Mouse (Mus musculus) heart, adult 2 months (tissue): ENCODE measurements around the gene Coro1a. TPM values are rescaled to one million over a fixed set of nuclear protein-coding genes. Genes with fewer than 3 reads are reported as not detected.
A peak's percentile ranks its signal among the peaks of the same experiment; 100 is the strongest.

ENCODE experiments used
- DNase-seq, 2 experiments: peaks; one replicate each; pipeline ENCODE4 v3.0.0; 2021
- H3K27ac ChIP-seq: fragments of 200-600 bp; 2 replicates; pipeline ENCODE4 v1.8.1; 2022
- H3K27me3 ChIP-seq: fragments of 200-500 bp; 2 replicates; pipeline ENCODE4 v1.6.1; 2012; ENCODE audit warnings: mild to moderate bottlenecking, low read length, inconsistent platforms, mixed read lengths; ENCODE audit not compliant: control insufficient read depth, insufficient read depth
- H3K36me3 ChIP-seq: fragments of 200-500 bp; 2 replicates; pipeline ENCODE4 v1.6.1; 2012; ENCODE audit warnings: low read length, inconsistent platforms; ENCODE audit not compliant: control insufficient read depth, insufficient read depth
- H3K4me1 ChIP-seq: fragments of 200-500 bp; 2 replicates; pipeline ENCODE4 v1.6.1; 2011; ENCODE audit warnings: low read length; ENCODE audit not compliant: control insufficient read depth, insufficient read depth
- H3K4me3 ChIP-seq: fragments of 200-600 bp; 2 replicates; pipeline ENCODE4 v1.8.1; 2022
- H3K79me2 ChIP-seq: fragments of 200-500 bp; replicated peaks from 2 replicates; pipeline ENCODE4 v1.6.1; 2012; ENCODE audit warnings: mild to moderate bottlenecking, inconsistent platforms, low read length, moderate library complexity, mixed read lengths; ENCODE audit not compliant: control insufficient read depth, insufficient read depth
- H3K9ac ChIP-seq: fragments of 200-500 bp; 2 replicates; pipeline ENCODE4 v1.6.1; 2012; ENCODE audit warnings: low read depth, mild to moderate bottlenecking, control low read depth, inconsistent platforms, low read length, mixed read lengths
- CTCF ChIP-seq: fragments of 200-600 bp; IDR thresholded peaks from 2 replicates; pipeline ENCODE4 v1.8.1; 2022; ENCODE audit warnings: antibody characterized with exemption, mild to moderate bottlenecking, moderate library complexity
- EP300 ChIP-seq: fragments of 200-500 bp; IDR thresholded peaks from 2 replicates; pipeline ENCODE4 v1.6.1; 2011; ENCODE audit warnings: low read depth, low read length, control low read depth; ENCODE audit not compliant: insufficient read depth
- POLR2A ChIP-seq: fragments of 200-500 bp; IDR thresholded peaks from 2 replicates; pipeline ENCODE4 v1.6.1; 2011; ENCODE audit warnings: mild to moderate bottlenecking, low read depth, low read length, control low read depth; ENCODE audit not compliant: insufficient read depth
- WGBS: fragments of 180-500 bp; shearing (Covaris S2); methylation state at CpG from one replicate; pipeline ENCODE4 v1.1.7; 2018; 5-methylcytosine and 5-hydroxymethylcytosine counted together
- intact Hi-C: fragments of 180-260 bp; cut with DNase I; formaldehyde crosslinking; loops from one replicate; pipeline ENCODE4 v1.15.1; 2025
- polyA plus RNA-seq: library from polyadenylated mRNA; depleted of rRNA; stranded (reverse); fragments of >200 nt; gene quantifications from 2 replicates; pipeline ENCODE4 v1.2.3, GENCODE M21; 2012
- total RNA-seq, 2 experiments: library from RNA; stranded (reverse); gene quantifications; 2 replicates each; pipeline ENCODE4 v1.2.3; 2021

Coro1a gene
- total and polyA plus RNA-seq, 3 experiments = 9.8 to 33.7 (median 12.1) TPM

DNA sequence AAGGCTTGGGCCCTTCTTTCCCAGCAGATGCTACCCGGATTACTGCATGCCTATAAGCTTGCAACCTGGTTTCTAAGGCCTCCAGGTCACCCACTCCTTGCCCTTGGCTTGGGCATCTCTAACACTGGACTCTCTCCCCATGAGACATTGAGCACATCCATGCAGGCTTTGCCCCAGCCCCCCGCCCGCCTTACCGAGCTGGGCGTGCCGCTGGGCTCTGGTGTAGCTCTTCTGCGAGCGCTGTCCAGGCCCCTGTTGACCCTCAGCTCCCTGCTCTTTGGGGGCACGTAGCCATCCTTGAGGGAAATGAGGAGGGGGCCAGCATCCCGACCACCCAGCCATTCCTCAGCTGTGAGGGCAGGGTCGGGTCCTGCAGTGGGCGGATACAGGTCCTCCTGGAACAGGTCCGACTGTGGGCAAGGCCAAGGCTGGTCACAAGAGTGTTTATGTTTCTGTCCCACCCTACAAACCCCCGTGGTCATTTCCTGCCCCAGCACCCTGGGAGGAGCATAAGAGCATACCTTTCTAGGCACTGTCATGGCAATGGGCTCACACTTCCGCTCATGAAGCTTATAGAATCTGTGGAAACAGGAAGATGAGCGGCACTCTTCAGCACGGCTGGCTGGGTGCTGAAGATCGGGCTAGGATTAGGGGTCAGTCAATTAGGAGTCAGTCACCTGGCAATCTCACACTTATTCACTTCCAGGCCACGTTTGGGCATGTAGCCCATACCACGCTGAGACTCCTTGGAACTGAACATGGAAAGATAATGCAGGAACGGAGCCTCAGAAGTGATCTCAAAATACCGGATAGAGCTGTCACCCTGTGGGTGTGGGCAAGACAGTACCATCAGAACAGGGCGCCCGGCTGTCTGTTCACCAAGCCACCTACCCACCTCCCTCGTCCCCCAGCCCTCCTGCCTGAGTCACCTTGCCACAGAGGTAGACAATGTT, 7.2 kb downstream of the Coro1a start:
- no peak for DNase-seq
- Histone ChIP-seq H3K27me3 (peaks cover 3% of the 10 kb centered on the region), H3K4me3 (no peak overlapping the region), H3K79me2 (peaks cover 2% of the 10 kb centered on the region; the same call in 1 of the 2 replicates), H3K4me1 (peaks cover 7% of the 10 kb centered on the region), H3K36me3 (no peaks in the 10 kb centered on the region), H3K9ac (no peak overlapping the region), H3K27ac (no peak overlapping the region)
- no peak for TF ChIP-seq EP300
- TF ChIP-seq POLR2A = no peak
- TF ChIP-seq CTCF = no peak
- WGBS = 73% methylated on average over 25 of the region's 25 CpGs
- intact Hi-C loops = no loop called here

DNA sequence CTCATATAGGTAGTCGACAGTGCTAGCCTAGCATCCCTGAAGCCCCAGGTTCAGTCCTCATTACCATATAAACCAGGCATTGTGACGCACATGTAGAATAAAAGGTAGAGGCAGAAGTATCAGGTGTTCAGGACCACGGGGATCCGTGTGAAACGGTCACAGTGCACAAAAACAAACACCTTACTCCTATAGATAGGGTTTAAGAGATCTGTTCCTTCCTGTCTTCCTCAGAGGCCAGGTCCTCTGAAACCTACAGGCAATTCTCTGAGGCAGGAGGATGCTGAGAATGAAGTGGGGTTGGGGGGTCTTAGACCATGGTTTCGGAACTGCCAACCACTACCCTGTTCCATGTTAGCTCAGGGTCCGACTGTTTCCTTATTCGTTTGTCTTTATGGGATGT, 9.7 kb downstream of the Coro1a start:
- Histone ChIP-seq H3K4me1 (peaks cover 11% of the 10 kb centered on the region), H3K27ac (no peak overlapping the region), H3K9ac (no peak overlapping the region), H3K27me3 (no peaks in the 10 kb centered on the region), H3K79me2 (peaks cover 2% of the 10 kb centered on the region; the same call in 1 of the 2 replicates), H3K36me3 (no peaks in the 10 kb centered on the region), H3K4me3 (no peak overlapping the region)
- DNase-seq = no peak
- intact Hi-C loops = loop anchor here (5.0 to 10.0 kb wide), 2 partner anchors 211 to 303 kb away; partner anchors contain the start of genes Nfatc2ip and Tufm
- 91% methylated on average over 8 of the region's 8 CpGs for WGBS
- TF ChIP-seq CTCF (no peak), POLR2A (no peak), EP300 (no peak)

DNA sequence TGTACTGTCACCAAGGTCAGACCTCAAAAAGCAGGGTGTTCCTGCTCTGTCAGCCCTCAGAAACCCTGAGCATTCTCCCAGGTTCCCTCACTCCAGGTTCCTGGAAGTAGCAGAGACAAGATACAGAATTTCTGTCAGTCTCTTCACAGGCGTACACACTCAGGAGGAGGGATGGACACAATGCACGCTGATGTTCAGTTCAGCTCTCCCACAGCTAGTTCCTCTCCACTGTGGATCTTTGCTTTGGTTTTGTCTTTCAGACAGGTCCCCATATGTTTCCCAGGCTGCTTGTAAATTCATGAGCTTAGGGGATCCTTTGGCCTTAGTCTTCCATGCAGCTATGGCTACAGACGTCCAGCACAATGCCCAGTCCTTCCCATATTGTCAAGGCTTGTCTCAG, 10.7 kb downstream of the Coro1a start:
- no peak for TF ChIP-seq POLR2A
- no peak for TF ChIP-seq EP300
- no peak for TF ChIP-seq CTCF
- H3K36me3 ChIP-seq = no peaks in the 10 kb centered on the region
- no peak overlapping the region for H3K9ac ChIP-seq
- no peak overlapping the region for H3K27ac ChIP-seq
- 69% methylated on average over 3 of the region's 3 CpGs for WGBS
- DNase-seq = no peak
- peaks cover 11% of the 10 kb centered on the region for H3K4me1 ChIP-seq
- no peak overlapping the region for H3K4me3 ChIP-seq
- intact Hi-C loops = loop anchor here (5.0 to 10.0 kb wide), 2 partner anchors 210 to 302 kb away; partner anchors contain the start of genes Nfatc2ip and Tufm
- no peaks in the 10 kb centered on the region for H3K27me3 ChIP-seq
- peaks cover 2% of the 10 kb centered on the region; the same call in 1 of the 2 replicates for H3K79me2 ChIP-seq

DNA sequence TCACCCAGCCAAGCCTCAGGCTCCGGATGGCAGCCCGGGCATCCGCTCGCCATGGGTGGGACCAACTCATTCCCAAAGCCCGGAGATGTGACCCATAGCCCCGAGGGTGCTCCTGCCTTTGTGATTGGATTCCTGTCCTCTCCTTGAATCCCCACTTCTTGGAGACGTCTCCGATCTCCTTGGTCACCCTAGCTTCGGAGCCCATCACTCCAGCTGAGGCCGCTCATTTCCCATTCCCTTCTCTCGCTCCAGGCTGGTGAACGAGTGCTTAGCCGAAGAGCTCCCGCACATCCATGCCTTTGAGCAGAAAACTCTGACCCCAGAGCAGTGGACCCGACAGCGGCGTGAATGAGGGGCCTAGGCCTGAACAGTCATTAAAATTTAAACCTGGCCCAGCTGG, 11.3 kb downstream of the Coro1a start:
- Histone ChIP-seq H3K27ac (peak overlapping the region; percentile 51; the same call in 1 of the 2 replicates), H3K9ac (peak overlapping the region; percentile 78), H3K27me3 (no peaks in the 10 kb centered on the region), H3K4me3 (peak overlapping the region; percentile 96), H3K79me2 (peaks cover 2% of the 10 kb centered on the region; the same call in 1 of the 2 replicates), H3K36me3 (no peaks in the 10 kb centered on the region), H3K4me1 (peaks cover 9% of the 10 kb centered on the region)
- no peak for DNase-seq
- WGBS = 4% methylated on average over 17 of the region's 17 CpGs
- TF ChIP-seq CTCF (no peak), POLR2A (no peak), EP300 (no peak)
- intact Hi-C loops = loop anchor here (5.0 to 10.0 kb wide), 2 partner anchors 209 to 302 kb away; partner anchors contain the start of genes Nfatc2ip and Tufm

DNA sequence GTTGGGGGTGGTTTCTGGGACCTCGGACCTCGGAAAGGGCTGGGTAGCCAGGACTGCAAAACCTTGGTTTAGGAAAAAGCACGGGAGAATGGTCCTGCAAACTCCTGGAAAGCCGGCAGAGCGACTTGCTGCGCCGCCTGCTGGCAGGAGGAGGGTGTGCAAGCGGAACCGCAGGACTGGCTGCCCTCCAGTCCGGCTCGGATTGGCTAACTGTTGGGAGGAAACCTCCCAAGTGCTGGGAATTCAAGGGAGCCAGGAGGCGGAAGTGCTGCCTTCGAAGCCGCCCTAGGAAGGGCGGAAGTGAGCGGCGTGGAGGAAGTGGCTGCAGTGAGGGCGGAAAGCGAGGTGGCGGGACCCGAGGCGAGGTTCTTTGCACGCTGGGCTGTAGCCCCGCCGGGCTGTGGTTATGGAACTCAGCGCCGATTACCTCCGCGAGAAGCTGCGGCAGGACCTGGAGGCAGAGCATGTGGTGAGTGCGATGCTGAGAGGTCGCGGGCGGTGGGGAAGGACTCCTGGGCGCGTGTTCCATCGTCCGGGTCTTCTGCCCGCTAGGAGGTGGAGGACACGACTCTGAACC, 11.9 kb downstream of the Coro1a start, which contains the start of gene Slx1b:
Gene Slx1b, minus strand, starts transcription at position 154 of the 577 bp plus-strand sequence.
- DNase-seq = peak; percentile 95 to 96
- Histone ChIP-seq H3K79me2 (peaks cover 2% of the 10 kb centered on the region; the same call in 1 of the 2 replicates), H3K27me3 (no peaks in the 10 kb centered on the region), H3K36me3 (no peaks in the 10 kb centered on the region), H3K4me1 (peaks cover 6% of the 10 kb centered on the region), H3K27ac (peak within 1 kb of the TSS; percentile 96), H3K9ac (peak within 1 kb of the TSS; percentile 98), H3K4me3 (peak within 1 kb of the TSS; percentile 96)
- under 1% methylated on average over 40 of the region's 40 CpGs for WGBS
- TF ChIP-seq CTCF = peak; percentile 93
- peak; percentile 82; the same call in 1 of the 2 replicates for TF ChIP-seq EP300
- TF ChIP-seq POLR2A = peak; percentile 55
- intact Hi-C loops = loop anchor here (1.0 to 10.0 kb wide), 3 partner anchors 112 to 301 kb away; partner anchors contain the start of genes Nfatc2ip and Tufm
